Mouse (Mus musculus) heart, adult 2 months (tissue): Measurements from ENCODE around the gene Pdxdc1.

Experiments used
- CTCF ChIP-seq: fragments of 200-600 bp; IDR thresholded peaks from 2 replicates; pipeline ENCODE4 v1.8.1; 2022; ENCODE audit warnings: antibody characterized with exemption, mild to moderate bottlenecking, moderate library complexity
- POLR2A ChIP-seq: fragments of 200-500 bp; IDR thresholded peaks from 2 replicates; pipeline ENCODE4 v1.6.1; 2011; ENCODE audit warnings: mild to moderate bottlenecking, low read depth, low read length, control low read depth; ENCODE audit not compliant: insufficient read depth

- TF ChIP-seq CTCF (no peak), POLR2A (no peak)
These were observed 106.2 kb downstream of the Pdxdc1 start for GRCm38 (mm10) chr16:13796746-13797175.
